Mouse (Mus musculus) hindbrain, embryonic 10.5 days (tissue): ENCODE results near the gene Zfp64. TPM values are rescaled to one million over a fixed set of nuclear protein-coding genes. Genes with fewer than 3 reads are reported as not detected.

ENCODE experiments used
- DNase-seq: peaks from one replicate; pipeline ENCODE4 v3.0.0-alpha.2; 2017; ENCODE audit warnings: low spot score
- H3K27ac ChIP-seq: fragments of 300-500 bp; sonication (generic); 2 replicates; pipeline ENCODE4 v1.5.1; 2016; ENCODE audit warnings: mild to moderate bottlenecking, moderate library complexity
- H3K27me3 ChIP-seq: fragments of 300-500 bp; sonication (generic); 2 replicates; pipeline ENCODE4 v1.6.1; 2016; ENCODE audit warnings: mild to moderate bottlenecking; ENCODE audit not compliant: poor library complexity, insufficient read depth, severe bottlenecking
- H3K36me3 ChIP-seq: fragments of 300-500 bp; sonication (generic); 2 replicates; pipeline ENCODE4 v1.6.1; 2016; ENCODE audit warnings: mild to moderate bottlenecking, moderate library complexity
- H3K4me1 ChIP-seq: fragments of 300-500 bp; sonication (generic); replicated peaks from 2 replicates; pipeline ENCODE4 v1.6.1; 2016; ENCODE audit warnings: mild to moderate bottlenecking
- H3K4me3 ChIP-seq: fragments of 300-500 bp; sonication (generic); 2 replicates; pipeline ENCODE4 v1.5.1; 2016; ENCODE audit warnings: mild to moderate bottlenecking, moderate library complexity
- H3K9me3 ChIP-seq: fragments of 300-500 bp; sonication (generic); 2 replicates; pipeline ENCODE4 v1.6.1; 2016; ENCODE audit warnings: mild to moderate bottlenecking, moderate library complexity
- WGBS: fragments of 180-500 bp; shearing (Covaris S2); methylation state at CpG from one replicate; pipeline ENCODE4 v1.1.7; 2016; 5-methylcytosine and 5-hydroxymethylcytosine counted together
- polyA plus RNA-seq: library from polyadenylated mRNA; unstranded; fragments of >200 nt; fragmentation: Nextera tagmentation; extraction: Ambion mirVana; gene quantifications from 2 replicates; pipeline ENCODE4 v1.2.1, GENCODE M21; 2016

The Zfp64 gene
- polyA plus RNA-seq, 1 experiment from 2014 or later = 39.9 TPM

GRCm38 (mm10) chr2:168968136-168968925 is 12.9 kb upstream of the Zfp64 start:
- no peak overlapping the region for H3K27ac ChIP-seq
- no peak overlapping the region for H3K4me3 ChIP-seq
- peaks cover 26% of the 10 kb centered on the region; the same call in 1 of the 2 replicates for H3K9me3 ChIP-seq
- DNase-seq = no peak
- no peaks in the 10 kb centered on the region for H3K4me1 ChIP-seq
- WGBS = 83% methylated on average over 12 of the region's 12 CpGs
- H3K36me3 ChIP-seq = no peaks in the 10 kb centered on the region
- no peaks in the 10 kb centered on the region for H3K27me3 ChIP-seq

DNA sequence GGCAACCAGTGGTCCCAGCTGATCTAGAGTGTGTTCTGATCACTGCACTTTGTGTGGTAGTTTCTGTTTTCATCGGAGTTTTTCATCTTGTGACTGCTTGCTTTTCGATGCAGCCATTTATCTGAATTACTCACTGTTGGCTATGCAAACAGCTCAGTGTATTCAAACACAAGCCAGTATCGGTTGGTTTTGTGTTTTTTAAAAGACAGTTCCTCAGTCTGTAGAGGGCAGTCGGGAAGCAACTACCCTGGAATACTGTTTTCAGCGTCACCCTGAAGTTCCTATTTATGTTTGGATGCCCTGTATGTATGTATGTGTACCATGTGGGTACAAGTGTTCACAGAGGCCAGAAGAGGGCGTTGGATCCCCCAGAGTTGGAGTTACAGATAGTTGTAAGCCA is 11.1 kb upstream of the Zfp64 start:
- no peaks in the 10 kb centered on the region for H3K27me3 ChIP-seq
- H3K4me1 ChIP-seq = no peaks in the 10 kb centered on the region
- H3K27ac ChIP-seq = no peak overlapping the region
- peaks cover 26% of the 10 kb centered on the region; the same call in 1 of the 2 replicates for H3K9me3 ChIP-seq
- DNase-seq = no peak
- WGBS = 84% methylated on average over 6 of the region's 6 CpGs
- H3K36me3 ChIP-seq = no peaks in the 10 kb centered on the region
- no peak overlapping the region for H3K4me3 ChIP-seq

GRCm38 (mm10) chr2:168964849-168965248 is 9.5 kb upstream of the Zfp64 start:
- H3K27me3 ChIP-seq = no peaks in the 10 kb centered on the region
- DNase-seq = no peak
- H3K4me1 ChIP-seq = no peaks in the 10 kb centered on the region
- WGBS = 95% methylated on average over 5 of the region's 5 CpGs
- H3K4me3 ChIP-seq = no peak overlapping the region
- no peak overlapping the region for H3K27ac ChIP-seq
- peaks cover 26% of the 10 kb centered on the region; the same call in 1 of the 2 replicates for H3K9me3 ChIP-seq
- no peaks in the 10 kb centered on the region for H3K36me3 ChIP-seq

DNA sequence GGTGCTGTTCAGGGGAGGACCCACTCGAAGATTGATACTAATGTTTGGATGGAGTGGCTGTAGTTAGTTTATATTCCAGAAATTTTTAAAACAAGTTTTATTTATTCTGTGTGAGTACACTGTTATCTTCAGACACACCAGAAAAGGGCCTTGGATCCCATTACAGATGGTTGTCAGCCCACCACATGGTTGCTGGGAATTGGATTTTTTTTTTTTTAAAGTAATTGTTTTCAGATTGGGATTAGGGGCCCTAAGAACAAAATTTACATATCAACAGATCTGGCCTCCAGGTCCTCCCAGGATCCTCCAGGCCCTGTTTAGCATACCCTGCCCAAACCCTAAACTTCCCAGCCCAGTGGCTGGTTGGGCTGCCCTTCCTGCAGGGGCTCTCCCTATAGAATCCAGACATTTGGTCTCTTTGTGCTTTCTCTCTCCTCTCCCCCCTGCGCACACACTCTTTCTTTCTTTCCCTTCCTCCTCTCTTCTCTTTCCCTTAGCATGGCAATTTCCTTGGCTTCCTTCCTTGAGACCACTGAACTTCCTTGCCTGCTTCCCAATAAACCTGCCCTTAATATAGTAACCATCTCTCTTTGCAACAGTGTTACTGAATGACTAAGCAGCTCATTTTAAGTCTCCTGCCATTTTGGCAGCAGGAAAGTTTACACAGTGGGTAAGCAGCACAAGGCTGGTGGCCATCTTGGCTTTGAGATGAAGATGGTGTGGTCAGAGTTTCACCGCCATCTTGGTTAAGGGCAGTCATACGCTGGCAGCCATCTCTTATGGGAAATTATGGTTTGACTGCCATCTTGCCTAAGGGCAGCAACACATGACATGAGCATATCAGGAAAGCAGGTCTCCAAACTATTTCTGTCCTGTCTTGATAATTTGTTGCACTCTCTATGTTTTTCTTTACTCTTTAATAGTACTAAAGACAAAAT is 6.6 kb upstream of the Zfp64 start:
- Histone ChIP-seq H3K27me3 (no peaks in the 10 kb centered on the region; the same call in 1 of the 2 replicates), H3K4me1 (no peaks in the 10 kb centered on the region), H3K27ac (no peak overlapping the region), H3K36me3 (no peaks in the 10 kb centered on the region), H3K9me3 (peaks cover 26% of the 10 kb centered on the region; the same call in 1 of the 2 replicates), H3K4me3 (no peak overlapping the region)
- 87% methylated on average over 4 of the region's 4 CpGs for WGBS
- no peak for DNase-seq

DNA sequence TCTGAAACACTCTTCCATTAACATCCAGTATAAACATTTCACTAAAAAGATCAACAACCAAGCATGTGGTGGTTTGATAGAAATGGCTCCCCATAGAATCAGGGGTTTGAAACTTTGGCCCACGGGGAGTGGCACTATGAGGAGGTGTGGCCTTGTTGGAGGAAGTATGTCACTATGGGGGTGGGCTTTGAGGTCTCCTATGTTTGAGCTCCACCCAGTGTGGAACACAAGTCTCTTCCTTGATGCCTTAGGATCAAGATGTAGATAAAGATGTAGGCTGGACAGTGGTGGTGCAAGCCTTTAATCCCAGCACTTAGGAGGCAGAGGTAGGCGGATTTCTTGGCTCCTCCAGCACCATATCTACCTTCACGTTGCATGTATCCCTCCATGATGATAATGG is 5.4 kb upstream of the Zfp64 start:
- WGBS = 89% methylated on average over 3 of the region's 3 CpGs
- no peaks in the 10 kb centered on the region for H3K36me3 ChIP-seq
- H3K4me3 ChIP-seq = no peak overlapping the region
- peaks cover 18% of the 10 kb centered on the region; the same call in 1 of the 2 replicates for H3K9me3 ChIP-seq
- H3K27ac ChIP-seq = no peak overlapping the region
- DNase-seq = no peak
- H3K27me3 ChIP-seq = no peaks in the 10 kb centered on the region; the same call in 1 of the 2 replicates
- peaks cover 3% of the 10 kb centered on the region for H3K4me1 ChIP-seq

DNA sequence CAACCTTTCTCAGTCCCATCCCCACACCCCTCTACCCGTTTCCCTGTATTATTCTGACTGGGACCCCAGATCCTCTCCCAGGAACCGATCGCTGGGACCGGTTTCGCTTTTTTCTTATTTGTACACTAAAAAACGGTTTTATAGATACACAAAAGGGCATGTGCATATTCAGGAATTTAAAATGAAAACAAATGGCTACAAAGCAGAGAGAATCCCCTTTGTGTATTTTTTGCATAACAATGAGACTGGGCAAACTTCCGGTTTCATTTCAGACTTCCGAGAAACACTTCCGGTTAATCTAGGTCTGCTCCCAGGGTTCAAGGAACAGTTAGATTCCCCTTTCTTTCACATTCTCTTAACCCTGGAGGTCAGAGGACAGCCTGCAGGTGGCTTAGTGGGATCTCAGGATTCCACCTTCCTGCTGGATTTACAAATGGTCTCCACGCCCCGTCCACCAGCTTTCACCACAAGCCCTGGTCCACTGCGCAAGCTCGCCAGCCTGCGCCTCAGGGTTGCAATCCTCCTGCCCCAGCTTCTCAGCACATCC is 4.0 kb upstream of the Zfp64 start:
- H3K27ac ChIP-seq = no peak overlapping the region
- DNase-seq = no peak
- H3K4me3 ChIP-seq = no peak overlapping the region
- no peaks in the 10 kb centered on the region for H3K36me3 ChIP-seq
- H3K4me1 ChIP-seq = peaks cover 13% of the 10 kb centered on the region
- no peaks in the 10 kb centered on the region; the same call in 1 of the 2 replicates for H3K27me3 ChIP-seq
- WGBS = 84% methylated on average over 14 of the region's 14 CpGs
- peaks cover 6% of the 10 kb centered on the region; the same call in 1 of the 2 replicates for H3K9me3 ChIP-seq

- Histone ChIP-seq H3K27me3 (no peaks in the 10 kb centered on the region; the same call in 1 of the 2 replicates), H3K27ac (peak overlapping the region; percentile 95), H3K4me3 (peak overlapping the region; percentile 90), H3K4me1 (peaks cover 26% of the 10 kb centered on the region), H3K36me3 (peaks cover 13% of the 10 kb centered on the region), H3K9me3 (no peaks in the 10 kb centered on the region)
- 52% methylated on average over 10 of the region's 10 CpGs for WGBS
- no peak for DNase-seq
Observed at GRCm38 (mm10) chr2:168955850-168956346, 511 bp upstream of the Zfp64 start.

GRCm38 (mm10) chr2:168954376-168954775 is 1.0 kb downstream of the Zfp64 start:
- H3K4me1 ChIP-seq = peaks cover 26% of the 10 kb centered on the region
- no peaks in the 10 kb centered on the region; the same call in 1 of the 2 replicates for H3K27me3 ChIP-seq
- H3K9me3 ChIP-seq = no peaks in the 10 kb centered on the region
- H3K36me3 ChIP-seq = peaks cover 28% of the 10 kb centered on the region
- H3K4me3 ChIP-seq = peak overlapping the region; percentile 90
- peak overlapping the region; percentile 95 for H3K27ac ChIP-seq
- WGBS = 10% methylated on average over 8 of the region's 8 CpGs
- DNase-seq = peak; percentile 15

DNA sequence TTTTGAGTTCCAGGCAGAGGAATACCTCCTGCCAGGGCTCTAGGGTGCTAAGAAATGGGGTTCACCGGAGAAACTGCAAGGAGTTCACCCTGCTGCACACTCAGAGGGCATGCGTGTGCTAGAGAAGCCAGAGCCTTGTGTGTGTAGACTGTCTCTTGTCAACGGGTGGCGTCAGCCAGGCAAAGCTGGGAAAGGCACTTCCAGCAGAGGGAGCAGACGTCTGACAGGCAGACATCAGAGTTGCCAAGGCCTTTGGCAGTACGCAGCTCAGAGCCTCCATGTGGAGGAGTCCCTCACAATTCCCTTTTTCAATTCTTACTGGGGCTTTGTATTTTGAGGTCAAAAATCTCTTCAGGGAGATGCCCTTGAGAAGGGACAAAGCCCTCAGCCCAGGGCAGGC is 6.9 kb downstream of the Zfp64 start:
- Histone ChIP-seq H3K4me1 (peaks cover 5% of the 10 kb centered on the region), H3K4me3 (no peak overlapping the region), H3K36me3 (peaks cover 83% of the 10 kb centered on the region), H3K9me3 (no peaks in the 10 kb centered on the region), H3K27ac (no peak overlapping the region), H3K27me3 (no peaks in the 10 kb centered on the region)
- 85% methylated on average over 6 of the region's 6 CpGs for WGBS
- no peak for DNase-seq

GRCm38 (mm10) chr2:168947663-168948062 is 7.7 kb downstream of the Zfp64 start:
- WGBS = 100% methylated on average over 1 of the region's 1 CpGs
- H3K36me3 ChIP-seq = peaks cover 90% of the 10 kb centered on the region

DNA sequence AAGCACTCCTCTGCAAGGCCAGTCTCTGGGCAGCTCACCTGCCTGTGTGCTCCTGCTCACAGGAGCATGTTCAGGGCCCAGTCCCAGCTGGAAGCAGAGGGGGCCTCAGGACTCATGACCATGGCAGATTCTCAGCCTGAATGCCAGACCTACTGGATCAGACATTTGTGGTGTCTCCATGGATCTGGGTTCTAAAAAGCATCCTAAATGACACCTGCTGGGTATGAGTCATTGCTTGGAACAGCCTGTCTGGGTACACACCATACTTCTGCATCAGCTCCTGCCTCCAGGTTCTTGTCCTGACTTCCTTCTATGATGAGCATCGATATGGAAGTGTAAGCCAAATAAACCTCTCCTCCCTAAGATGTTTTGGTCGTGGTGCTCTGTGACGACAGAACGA is 11.4 kb downstream of the Zfp64 start:
- Histone ChIP-seq H3K4me1 (no peaks in the 10 kb centered on the region), H3K36me3 (peaks cover 86% of the 10 kb centered on the region), H3K9me3 (no peaks in the 10 kb centered on the region), H3K27ac (no peak overlapping the region), H3K27me3 (no peaks in the 10 kb centered on the region), H3K4me3 (no peak overlapping the region)
- 94% methylated on average over 4 of the region's 4 CpGs for WGBS
- no peak for DNase-seq

More at GRCm38 (mm10) chr2:168947663-168948062, 7.7 kb downstream of the Zfp64 start:
- no peak overlapping the region for H3K4me3 ChIP-seq
- no peaks in the 10 kb centered on the region for H3K27me3 ChIP-seq
- 0 out of 2 replicates have a peak, but pooled peaks cover 4% of the 10 kb centered on the region for H3K4me1 ChIP-seq
- no peak overlapping the region for H3K27ac ChIP-seq
- H3K9me3 ChIP-seq = no peaks in the 10 kb centered on the region
- DNase-seq = no peak

- H3K4me3 ChIP-seq = no peak overlapping the region
- no peak overlapping the region for H3K27ac ChIP-seq
- H3K9me3 ChIP-seq = no peaks in the 10 kb centered on the region
- DNase-seq = no peak
- no peaks in the 10 kb centered on the region for H3K27me3 ChIP-seq
- peaks cover 88% of the 10 kb centered on the region for H3K36me3 ChIP-seq
- 97% methylated on average over 8 of the region's 8 CpGs for WGBS
- no peaks in the 10 kb centered on the region for H3K4me1 ChIP-seq
Observed at GRCm38 (mm10) chr2:168939941-168940340, 15.4 kb downstream of the Zfp64 start.
